Mouse (Mus musculus) cerebellum, adult 9-10 months (tissue): ENCODE data around the gene Vps54.
"Not testable (repeated sequence)": the region's sequence is repeated elsewhere in the genome, so short reads cannot be mapped to it uniquely, and the experiment has no call there.

Experiments
- DNase-seq: peaks from one replicate; pipeline ENCODE4 v3.0.0; 2022

Gene Vps54

GRCm38 (mm10) chr11:21247203-21247865 lies 8.3 kb downstream of the Vps54 start:
- no peak for DNase-seq

GRCm38 (mm10) chr11:21247940-21248339 lies 8.9 kb downstream of the Vps54 start:
- DNase-seq = no peak

- DNase-seq = no peak
These were observed 11.3 kb downstream of the Vps54 start for GRCm38 (mm10) chr11:21250366-21250765.

GRCm38 (mm10) chr11:21258611-21259010 lies 19.5 kb downstream of the Vps54 start:
- not testable (repeated sequence) for DNase-seq

GRCm38 (mm10) chr11:21265423-21265822 lies 26.3 kb downstream of the Vps54 start:
- no peak for DNase-seq

- no peak for DNase-seq
These were observed 37.1 kb downstream of the Vps54 start for GRCm38 (mm10) chr11:21276151-21276550.

- DNase-seq = no peak
These were observed 47.3 kb downstream of the Vps54 start for GRCm38 (mm10) chr11:21286391-21286790.

- DNase-seq = not testable (repeated sequence)
These were observed 49.1 kb downstream of the Vps54 start for GRCm38 (mm10) chr11:21288153-21288552.

- DNase-seq = no peak
These were observed 56.4 kb downstream of the Vps54 start for GRCm38 (mm10) chr11:21295486-21295885.

GRCm38 (mm10) chr11:21303619-21304018 lies 64.5 kb downstream of the Vps54 start:
- no peak for DNase-seq

GRCm38 (mm10) chr11:21307078-21307668 lies 68.1 kb downstream of the Vps54 start:
- no peak for DNase-seq

- no peak for DNase-seq
These were observed 69.0 kb downstream of the Vps54 start for GRCm38 (mm10) chr11:21308119-21308518.

GRCm38 (mm10) chr11:21309516-21309915 lies 70.4 kb downstream of the Vps54 start:
- no peak for DNase-seq

- no peak for DNase-seq
These were observed 75.0 kb downstream of the Vps54 start for GRCm38 (mm10) chr11:21313922-21314657.

GRCm38 (mm10) chr11:21321577-21321976 lies 82.5 kb downstream of the Vps54 start:
- DNase-seq = no peak

GRCm38 (mm10) chr11:21322349-21322748 lies 83.3 kb downstream of the Vps54 start:
- DNase-seq = no peak

GRCm38 (mm10) chr11:21325781-21326180 lies 86.7 kb downstream of the Vps54 start:
- DNase-seq = no peak

- DNase-seq = no peak
These were observed 87.7 kb downstream of the Vps54 start for GRCm38 (mm10) chr11:21326770-21327169.

- DNase-seq = no peak
These were observed 88.4 kb downstream of the Vps54 start for GRCm38 (mm10) chr11:21327486-21327885.

- no peak for DNase-seq
These were observed 89.1 kb downstream of the Vps54 start for GRCm38 (mm10) chr11:21328141-21328540.

GRCm38 (mm10) chr11:21332639-21333295 lies 93.7 kb downstream of the Vps54 start:
- DNase-seq = no peak

- DNase-seq = no peak
These were observed 98.8 kb downstream of the Vps54 start for GRCm38 (mm10) chr11:21337855-21338254.

- DNase-seq = no peak
These were observed 100.0 kb downstream of the Vps54 start for GRCm38 (mm10) chr11:21339088-21339487.

GRCm38 (mm10) chr11:21343490-21343889 lies 104.4 kb downstream of the Vps54 start:
- no peak for DNase-seq
